Mouse (Mus musculus): ENCODE measurements around the gene Rexo2. TPM values are rescaled to one million over a fixed set of nuclear protein-coding genes. Genes with fewer than 3 reads are reported as not detected.
A peak's percentile ranks its signal among the peaks of the same experiment; 100 is the strongest.
"Not testable (repeated sequence)": the region's sequence is repeated elsewhere in the genome, so short reads cannot be mapped to it uniquely, and the experiment has no call there.

Rexo2 gene
- polyA plus RNA-seq, 1 experiment from 2014 or later, result 81.3 TPM

GRCm38 (mm10) chr9:48495548-48495932, 15.1 kb upstream of the Rexo2 start:
- peak overlapping the region; percentile 93 for H3K27ac ChIP-seq
- peak overlapping the region; percentile 93 for H3K9ac ChIP-seq
- peaks cover 14% of the 10 kb centered on the region for H3K4me1 ChIP-seq
- peaks cover 19% of the 10 kb centered on the region for H3K36me3 ChIP-seq
- H3K9me3 ChIP-seq (replicated peaks), result no peaks in the 10 kb centered on the region
- 4% methylated on average over 34 of the region's 34 CpGs for WGBS
- peak overlapping the region; percentile 89 for H3K4me3 ChIP-seq
- 0 out of 2 replicates have a peak, but pooled peaks cover 3% of the 10 kb centered on the region for H3K27me3 ChIP-seq
- peak; percentile 83; the same call in 1 of the 2 replicates for ATAC-seq (ENCODE audit: low FRiP score)
- H3K4me2 ChIP-seq (replicated peaks), result peak overlapping the region; percentile 82

DNA sequence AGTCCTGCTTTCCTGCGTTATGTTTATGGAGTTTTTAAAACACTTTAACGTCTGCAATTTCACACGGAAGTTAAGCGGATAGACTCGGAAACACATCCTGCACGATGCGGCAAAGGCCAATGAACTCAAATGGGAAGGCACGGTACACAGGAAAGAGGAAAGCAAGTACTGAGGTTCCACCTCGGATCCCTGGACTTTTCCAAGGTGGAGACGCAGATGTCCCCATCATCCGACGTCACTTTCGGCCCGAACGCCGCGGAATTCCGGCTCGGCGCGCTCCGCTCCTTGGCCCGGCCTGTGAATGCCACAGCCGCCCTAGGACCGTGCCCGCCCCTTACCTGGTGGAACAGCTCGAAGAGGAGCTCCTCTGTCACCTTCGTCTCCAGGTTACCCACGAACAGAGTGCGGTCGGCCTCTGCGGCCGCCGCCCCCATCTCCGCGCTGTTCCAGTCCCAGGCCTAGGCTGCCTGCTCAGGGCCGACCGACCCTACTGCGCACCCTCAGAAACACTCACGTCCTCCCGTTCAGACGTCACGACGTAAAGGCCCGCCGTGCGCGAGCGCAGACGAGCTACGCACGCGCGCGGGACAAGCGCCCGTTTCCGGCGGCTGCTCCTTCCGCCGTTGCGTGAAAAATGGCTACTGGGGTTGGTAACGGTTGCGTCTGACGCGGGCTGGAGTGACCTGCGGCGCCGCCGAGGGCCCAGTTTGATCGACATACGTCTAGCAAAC, 14.6 kb upstream of the Rexo2 start, which contains the start of the genes Rbm7 and Gm5617:
Gene Rbm7 (minus strand): TSS at position 483 of the 731 bp plus-strand sequence.
Gene Gm5617 (plus strand): TSS at position 626 of the 731 bp plus-strand sequence.
- H3K27ac ChIP-seq, result peak within 1 kb of the TSS; percentile 93
- peak within 1 kb of the TSS; percentile 82 for H3K4me2 ChIP-seq (replicated peaks)
- under 1% methylated on average over 72 of the region's 72 CpGs for WGBS
- H3K9ac ChIP-seq, result peak within 1 kb of the TSS; percentile 93
- ATAC-seq (ENCODE audit: low FRiP score), result peak; percentile 100
- 0 out of 2 replicates have a peak, but pooled peaks cover 3% of the 10 kb centered on the region for H3K27me3 ChIP-seq
- H3K4me3 ChIP-seq, result peak within 1 kb of the TSS; percentile 89
- H3K36me3 ChIP-seq, result peaks cover 23% of the 10 kb centered on the region
- H3K9me3 ChIP-seq (replicated peaks), result no peaks in the 10 kb centered on the region
- peaks cover 14% of the 10 kb centered on the region for H3K4me1 ChIP-seq

- Histone ChIP-seq H3K4me3 (peak overlapping the region; percentile 89), H3K27me3 (no peaks in the 10 kb centered on the region), H3K27ac (no peak overlapping the region), H3K4me1 (no peaks in the 10 kb centered on the region; the same call in 1 of the 2 replicates), H3K9ac (peak overlapping the region; percentile 42; the same call in 1 of the 2 replicates), H3K36me3 (peaks cover 6% of the 10 kb centered on the region), H3K9me3 (replicated peaks) (no peaks in the 10 kb centered on the region), H3K4me2 (replicated peaks) (peak overlapping the region; percentile 95)
- 41% methylated on average over 20 of the region's 20 CpGs for WGBS
- ATAC-seq (ENCODE audit: low FRiP score), result no peak
These were observed 1.1 kb upstream of the Rexo2 start for GRCm38 (mm10) chr9:48481214-48482134.

- peak overlapping the region; percentile 95 for H3K4me2 ChIP-seq (replicated peaks)
- peak overlapping the region; percentile 89 for H3K4me3 ChIP-seq
- H3K9ac ChIP-seq, result peak overlapping the region; percentile 79
- H3K4me1 ChIP-seq, result no peaks in the 10 kb centered on the region; the same call in 1 of the 2 replicates
- no peaks in the 10 kb centered on the region for H3K27me3 ChIP-seq
- no peak overlapping the region for H3K27ac ChIP-seq
- H3K36me3 ChIP-seq, result peaks cover 3% of the 10 kb centered on the region
- peak; percentile 77 for ATAC-seq (ENCODE audit: low FRiP score)
- no peaks in the 10 kb centered on the region for H3K9me3 ChIP-seq (replicated peaks)
- WGBS, result 7% methylated on average over 25 of the region's 25 CpGs
These were observed 499 bp downstream of the Rexo2 start for GRCm38 (mm10) chr9:48479838-48480410.

- 85% methylated on average over 4 of the region's 4 CpGs for WGBS
- no peaks in the 10 kb centered on the region; the same call in 1 of the 2 replicates for H3K4me1 ChIP-seq
- H3K36me3 ChIP-seq, result peaks cover 3% of the 10 kb centered on the region; the same call in 1 of the 2 replicates
- no peaks in the 10 kb centered on the region for H3K27me3 ChIP-seq
- no peaks in the 10 kb centered on the region for H3K9me3 ChIP-seq (replicated peaks)
- no peak overlapping the region for H3K9ac ChIP-seq
- ATAC-seq (ENCODE audit: low FRiP score), result no peak
- no peak overlapping the region for H3K27ac ChIP-seq
- H3K4me2 ChIP-seq (replicated peaks), result no peak overlapping the region
- no peak overlapping the region for H3K4me3 ChIP-seq
These were observed 1.6 kb downstream of the Rexo2 start for GRCm38 (mm10) chr9:48478808-48479207.

GRCm38 (mm10) chr9:48476236-48477165, 3.9 kb downstream of the Rexo2 start:
- WGBS, result 93% methylated on average over 10 of the region's 10 CpGs
- Histone ChIP-seq H3K27ac (no peak overlapping the region), H3K4me3 (no peak overlapping the region), H3K4me2 (replicated peaks) (no peak overlapping the region), H3K36me3 (peaks cover 5% of the 10 kb centered on the region; the same call in 1 of the 2 replicates), H3K27me3 (no peaks in the 10 kb centered on the region), H3K4me1 (no peaks in the 10 kb centered on the region; the same call in 1 of the 2 replicates), H3K9ac (no peak overlapping the region), H3K9me3 (replicated peaks) (no peaks in the 10 kb centered on the region)
- ATAC-seq (ENCODE audit: low FRiP score), result no peak

GRCm38 (mm10) chr9:48474367-48474766, 6.1 kb downstream of the Rexo2 start:
- H3K4me2 ChIP-seq (replicated peaks), result no peak overlapping the region
- no peak for ATAC-seq (ENCODE audit: low FRiP score)
- H3K4me1 ChIP-seq, result no peaks in the 10 kb centered on the region
- no peaks in the 10 kb centered on the region for H3K27me3 ChIP-seq
- H3K36me3 ChIP-seq, result peaks cover 12% of the 10 kb centered on the region; the same call in 1 of the 2 replicates
- WGBS, result 93% methylated on average over 9 of the region's 9 CpGs
- no peak overlapping the region for H3K9ac ChIP-seq
- H3K4me3 ChIP-seq, result no peak overlapping the region
- H3K9me3 ChIP-seq (replicated peaks), result no peaks in the 10 kb centered on the region
- no peak overlapping the region for H3K27ac ChIP-seq

DNA sequence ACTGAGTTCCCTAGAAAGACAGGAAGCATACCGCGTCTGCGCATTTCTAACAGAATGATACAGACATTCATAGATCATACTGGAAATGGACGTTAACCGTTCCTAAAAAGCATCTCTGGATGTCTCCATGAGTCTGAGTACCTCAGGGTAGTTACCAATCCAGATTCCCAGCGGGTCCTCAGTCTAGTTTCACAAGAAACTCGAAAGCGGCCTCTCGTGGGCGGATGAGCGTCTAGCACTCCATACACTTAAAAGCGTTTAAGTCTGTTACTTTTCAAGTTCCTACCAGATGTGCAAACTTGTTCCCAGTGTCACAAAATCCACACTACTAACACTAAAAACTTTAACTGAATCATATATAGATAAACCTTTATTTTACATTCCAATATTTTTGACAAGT, 7.3 kb downstream of the Rexo2 start:
- H3K27ac ChIP-seq, result no peak overlapping the region
- WGBS, result 95% methylated on average over 12 of the region's 12 CpGs
- peaks cover 12% of the 10 kb centered on the region; the same call in 1 of the 2 replicates for H3K36me3 ChIP-seq
- no peak overlapping the region for H3K4me3 ChIP-seq
- no peaks in the 10 kb centered on the region for H3K27me3 ChIP-seq
- ATAC-seq (ENCODE audit: low FRiP score), result no peak
- H3K4me1 ChIP-seq, result no peaks in the 10 kb centered on the region
- H3K9me3 ChIP-seq (replicated peaks), result no peaks in the 10 kb centered on the region
- H3K9ac ChIP-seq, result no peak overlapping the region
- H3K4me2 ChIP-seq (replicated peaks), result no peak overlapping the region

- Histone ChIP-seq H3K4me2 (replicated peaks) (no peak overlapping the region), H3K27ac (no peak overlapping the region), H3K9ac (no peak overlapping the region), H3K9me3 (replicated peaks) (no peaks in the 10 kb centered on the region), H3K4me1 (no peaks in the 10 kb centered on the region), H3K27me3 (no peaks in the 10 kb centered on the region), H3K4me3 (no peak overlapping the region), H3K36me3 (peaks cover 12% of the 10 kb centered on the region; the same call in 1 of the 2 replicates)
- WGBS, result 92% methylated on average over 15 of the region's 15 CpGs
- no peak for ATAC-seq (ENCODE audit: low FRiP score)
These were observed 7.9 kb downstream of the Rexo2 start for GRCm38 (mm10) chr9:48472441-48473025.

DNA sequence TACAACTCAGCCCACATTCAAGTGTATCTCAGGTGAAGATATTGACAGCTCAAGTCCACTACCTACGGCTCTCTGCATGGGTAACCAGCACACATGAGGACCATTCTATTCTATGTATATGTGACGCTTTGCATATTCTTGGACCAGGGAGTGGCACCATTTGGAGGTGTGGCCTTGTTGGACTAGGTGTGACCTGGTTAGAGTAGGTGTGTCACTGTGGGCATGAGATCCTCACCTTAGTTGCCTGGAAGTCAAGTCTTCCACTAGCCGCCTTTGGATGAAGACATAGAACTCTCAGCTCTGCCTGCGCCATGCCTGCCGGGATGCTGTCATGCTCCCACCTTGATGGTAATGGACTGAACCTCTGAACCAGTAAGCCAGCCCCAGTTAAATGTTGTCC, 13.0 kb downstream of the Rexo2 start:
- H3K27me3 ChIP-seq; H3K27ac ChIP-seq; H3K4me3 ChIP-seq; H3K9me3 ChIP-seq (replicated peaks); H3K4me2 ChIP-seq (replicated peaks); ATAC-seq (ENCODE audit: low FRiP score); H3K4me1 ChIP-seq; H3K9ac ChIP-seq: not testable (repeated sequence)
- H3K36me3 ChIP-seq, result 0 out of 2 replicates have a peak, but pooled peaks cover 15% of the 10 kb centered on the region
- 96% methylated on average over 5 of the region's 5 CpGs for WGBS

DNA sequence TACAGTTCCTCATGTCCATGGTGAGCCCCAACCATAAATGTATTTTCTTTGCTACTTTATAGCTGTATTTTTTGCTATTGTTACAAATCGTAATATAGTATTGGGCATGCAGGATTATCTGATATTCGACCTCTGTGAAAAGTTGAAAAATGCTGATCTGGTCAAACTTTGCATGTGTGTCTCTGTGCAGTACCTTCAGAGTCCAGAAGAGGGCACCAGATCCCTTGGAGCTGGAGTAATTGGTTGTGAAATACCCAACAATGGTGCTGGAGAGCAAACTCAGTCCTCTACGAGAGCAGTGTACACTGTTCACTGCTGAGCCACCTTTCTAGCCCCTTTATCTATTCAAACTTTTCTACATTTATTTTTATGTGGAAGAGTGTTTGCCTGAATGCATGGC, 13.6 kb downstream of the Rexo2 start:
- no peak overlapping the region for H3K9ac ChIP-seq
- H3K9me3 ChIP-seq (replicated peaks), result no peaks in the 10 kb centered on the region
- H3K36me3 ChIP-seq, result 0 out of 2 replicates have a peak, but pooled peaks cover 15% of the 10 kb centered on the region
- no peak overlapping the region for H3K4me2 ChIP-seq (replicated peaks)
- H3K4me1 ChIP-seq, result no peaks in the 10 kb centered on the region
- no peak overlapping the region for H3K27ac ChIP-seq
- H3K27me3 ChIP-seq, result no peaks in the 10 kb centered on the region
- ATAC-seq (ENCODE audit: low FRiP score), result no peak
- no peak overlapping the region for H3K4me3 ChIP-seq
- 65% methylated on average over 3 of the region's 3 CpGs for WGBS

Data from hindbrain, embryonic 12.5 days (tissue).